Mouse (Mus musculus) thymus, adult 2 months (tissue): Measurements from ENCODE around the gene Kcnq1.

ENCODE experiments used
- CTCF ChIP-seq: fragments of 200-500 bp; IDR thresholded peaks from 2 replicates; pipeline ENCODE4 v1.5.1; 2012; ENCODE audit warnings: mild to moderate bottlenecking, control low read depth, low read length, moderate library complexity, borderline replicate concordance; ENCODE audit not compliant: control insufficient read depth, poor library complexity, insufficient read depth; ENCODE audit errors: extremely low read depth
- POLR2A ChIP-seq: fragments of 200-500 bp; IDR thresholded peaks from 2 replicates; pipeline ENCODE4 v1.6.1; 2012; ENCODE audit warnings: mild to moderate bottlenecking, low read length, control low read depth, moderate library complexity; ENCODE audit not compliant: control insufficient read depth, poor library complexity, insufficient read depth; ENCODE audit errors: extremely low read depth

DNA sequence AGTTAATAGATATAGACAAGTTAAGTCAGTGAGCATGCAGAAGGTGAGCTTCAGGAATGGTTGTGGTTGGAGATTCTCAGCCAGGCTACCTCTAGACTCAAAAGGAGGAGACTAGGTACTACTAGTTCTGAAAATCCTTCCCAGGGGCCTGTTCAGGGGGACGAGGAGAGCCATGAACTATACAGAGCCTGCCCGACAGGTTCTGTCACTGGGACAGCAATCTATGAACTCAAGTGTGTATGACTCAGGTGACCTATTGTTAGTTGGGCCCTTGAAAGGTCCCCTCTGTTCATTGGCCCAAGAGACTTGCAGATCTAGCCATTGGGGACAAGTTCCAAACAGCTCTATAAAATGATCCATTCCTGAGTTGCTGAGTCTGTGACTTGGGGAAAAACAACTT is 82.4 kb downstream of the Kcnq1 start:
- TF ChIP-seq CTCF (no peak), POLR2A (no peak)
